Mouse (Mus musculus) MEL (cell line): ENCODE results near the gene Actc1. TPM values are rescaled to one million over a fixed set of nuclear protein-coding genes. Genes with fewer than 3 reads are reported as not detected.

Experiments
- DNase-seq: peaks from one replicate; pipeline ENCODE4 v3.0.0; 2011; ENCODE audit warnings: low read depth, low spot score
- H3K27ac ChIP-seq: 2 replicates; pipeline ENCODE4 v1.5.1; 2012; ENCODE audit warnings: low read depth, mild to moderate bottlenecking, control low read depth, low read length, moderate library complexity; ENCODE audit not compliant: control insufficient read depth
- H3K27me3 ChIP-seq, 2 experiments: fragments of 150-350 bp in 1 of 2; sonication (generic) in 1 of 2; 2 replicates each; pipeline ENCODE4 v1.6.1; 2012; ENCODE audit warnings: low read length in 2 of 2, mild to moderate bottlenecking in 2 of 2, improper control_type of control experiment in 1 of 2, moderate library complexity in 1 of 2; ENCODE audit not compliant: insufficient read depth in 2 of 2, control insufficient read depth in 1 of 2
- H3K36me3 ChIP-seq, 2 experiments: 2 replicates each; pipeline ENCODE4 v1.6.1; 2012 to 2014; ENCODE audit warnings: low read length in 2 of 2, improper control_type of control experiment in 1 of 2, inconsistent platforms in 1 of 2, mild to moderate bottlenecking in 1 of 2; ENCODE audit not compliant: insufficient read depth in 2 of 2, control insufficient read depth in 1 of 2
- H3K4me1 ChIP-seq, 2 experiments: fragments of 150-350 bp in 1 of 2; sonication (generic) in 1 of 2; 2 replicates each; pipeline ENCODE4 v1.6.1; 2012; ENCODE audit warnings: low read length in 2 of 2, improper control_type of control experiment in 1 of 2, mild to moderate bottlenecking in 1 of 2; ENCODE audit not compliant: insufficient read depth in 2 of 2, control insufficient read depth in 1 of 2
- H3K4me3 ChIP-seq, 2 experiments: fragments of 150-350 bp in 1 of 2; sonication (generic) in 1 of 2; 2 replicates each; pipeline ENCODE4 v1.5.1; 2012; ENCODE audit warnings: low read depth in 2 of 2, low read length in 2 of 2, mild to moderate bottlenecking in 2 of 2, moderate library complexity in 2 of 2, control low read depth in 1 of 2, improper control_type of control experiment in 1 of 2; ENCODE audit not compliant: control insufficient read depth in 1 of 2, insufficient read depth in 1 of 2
- H3K79me2 ChIP-seq: 2 replicates; pipeline ENCODE4 v1.6.1; 2012; ENCODE audit warnings: mild to moderate bottlenecking, low read length, moderate library complexity; ENCODE audit not compliant: control insufficient read depth, poor library complexity, insufficient read depth
- H3K9ac ChIP-seq: 2 replicates; pipeline ENCODE4 v1.6.1; 2012; ENCODE audit warnings: low read depth, mild to moderate bottlenecking, control low read depth, low read length, moderate library complexity; ENCODE audit not compliant: control insufficient read depth, poor library complexity, severe bottlenecking
- H3K9me3 ChIP-seq: fragments of 150-350 bp; sonication (generic); replicated peaks from 2 replicates; pipeline ENCODE4 v1.6.1; 2012; ENCODE audit warnings: mild to moderate bottlenecking, low read length, improper control_type of control experiment, moderate library complexity; ENCODE audit not compliant: insufficient read depth
- CHD1 ChIP-seq: IDR thresholded peaks from 2 replicates; pipeline ENCODE4 v1.6.1; 2012; ENCODE audit warnings: low read depth, mild to moderate bottlenecking, inconsistent platforms, low read length, improper control_type of control experiment
- CTCF ChIP-seq, 3 experiments: IDR thresholded peaks in 2 of 3; conservative IDR thresholded peaks in 1 of 3; 2 replicates each; pipeline ENCODE4 v1.5.1; 2011 to 2012; ENCODE audit warnings: low read length in 3 of 3, low read depth in 2 of 3, mild to moderate bottlenecking in 2 of 3, improper control_type of control experiment in 1 of 3, inconsistent platforms in 1 of 3, mixed read lengths in 1 of 3, moderate library complexity in 1 of 3; ENCODE audit not compliant: control insufficient read depth in 1 of 3, insufficient read depth in 1 of 3, poor library complexity in 1 of 3, severe bottlenecking in 1 of 3
- ELF1 ChIP-seq: IDR thresholded peaks from 2 replicates; pipeline ENCODE4 v1.6.1; 2014; ENCODE audit warnings: low read depth, mild to moderate bottlenecking, inconsistent platforms, low read length, improper control_type of control experiment, moderate library complexity
- GABPA ChIP-seq: IDR thresholded peaks from 2 replicates; pipeline ENCODE4 v1.6.1; 2012; ENCODE audit warnings: low read depth, mild to moderate bottlenecking, inconsistent platforms, low read length, improper control_type of control experiment, moderate library complexity
- GATA1 ChIP-seq: IDR thresholded peaks from 2 replicates; pipeline ENCODE4 v1.6.1; 2011; ENCODE audit warnings: low read depth, low read length, improper control_type of control experiment
- HCFC1 ChIP-seq: IDR thresholded peaks from 2 replicates; pipeline ENCODE4 v1.6.1; 2012; ENCODE audit warnings: low read depth, mild to moderate bottlenecking, inconsistent platforms, low read length, improper control_type of control experiment, moderate library complexity
- MAZ ChIP-seq: IDR thresholded peaks from 2 replicates; pipeline ENCODE4 v1.6.1; 2012; ENCODE audit warnings: low read depth, mild to moderate bottlenecking, inconsistent platforms, low read length, improper control_type of control experiment
- MEF2A ChIP-seq: IDR thresholded peaks from 2 replicates; pipeline ENCODE4 v1.6.1; 2014; ENCODE audit warnings: low read depth, mild to moderate bottlenecking, inconsistent platforms, low read length, improper control_type of control experiment; ENCODE audit not compliant: poor library complexity, insufficient replicate concordance, severe bottlenecking; ENCODE audit errors: extremely low read depth
- MYB ChIP-seq: IDR thresholded peaks from 2 replicates; pipeline ENCODE4 v1.6.1; 2011; ENCODE audit warnings: mild to moderate bottlenecking, low read depth, low read length, improper control_type of control experiment
- NRF1 ChIP-seq: IDR thresholded peaks from 2 replicates; pipeline ENCODE4 v1.6.1; 2014; ENCODE audit warnings: low read depth, mild to moderate bottlenecking, inconsistent platforms, low read length, improper control_type of control experiment, moderate library complexity; ENCODE audit not compliant: poor library complexity, insufficient read depth, severe bottlenecking
- POLR2A ChIP-seq, 2 experiments: IDR thresholded peaks; 2 replicates each; pipeline ENCODE4 v1.6.1; 2011 to 2012; ENCODE audit warnings: low read length in 2 of 2, mild to moderate bottlenecking in 2 of 2, control low read depth in 1 of 2, improper control_type of control experiment in 1 of 2, low read depth in 1 of 2, moderate library complexity in 1 of 2; ENCODE audit not compliant: control insufficient read depth in 1 of 2, insufficient read depth in 1 of 2, poor library complexity in 1 of 2
- POLR2AphosphoS2 ChIP-seq: IDR thresholded peaks from 2 replicates; pipeline ENCODE4 v1.6.1; 2011; ENCODE audit warnings: low read length, improper control_type of control experiment
- RAD21 ChIP-seq: IDR thresholded peaks from 2 replicates; pipeline ENCODE4 v1.6.1; 2011; ENCODE audit warnings: mild to moderate bottlenecking, low read depth, low read length, improper control_type of control experiment
- TBP ChIP-seq: IDR thresholded peaks from 2 replicates; pipeline ENCODE4 v1.8.0; 2011; ENCODE audit warnings: low read depth, low read length, improper control_type of control experiment
- ZC3H11A ChIP-seq: IDR thresholded peaks from 2 replicates; pipeline ENCODE4 v1.6.1; 2012; ENCODE audit warnings: low read depth, mild to moderate bottlenecking, inconsistent platforms, low read length, improper control_type of control experiment
- ZMIZ1 ChIP-seq: IDR thresholded peaks from 2 replicates; pipeline ENCODE4 v1.6.1; 2012; ENCODE audit warnings: low read depth, mild to moderate bottlenecking, inconsistent platforms, low read length, improper control_type of control experiment, moderate library complexity
- ZNF384 ChIP-seq: IDR thresholded peaks from 2 replicates; pipeline ENCODE4 v1.6.1; 2012; ENCODE audit warnings: low read depth, mild to moderate bottlenecking, inconsistent platforms, low read length, improper control_type of control experiment
- polyA plus RNA-seq, 2 experiments: library from polyadenylated mRNA; stranded (reverse) in 1 of 2; unstranded in 1 of 2; fragments of >175 nt in 1 of 2; fragments of >200 nt in 1 of 2; gene quantifications; 2 replicates each; pipeline versions ENCODE4 v1.2.1 to v1.2.4; 2012; ENCODE audit warnings: low replicate concordance in 2 of 2, low read depth in 1 of 2; ENCODE audit not compliant: insufficient read length in 2 of 2, insufficient read depth in 1 of 2, missing spikeins in 1 of 2
- total RNA-seq: library from RNA; depleted of rRNA; stranded (reverse); fragments of 300-350 nt; gene quantifications from 2 replicates; pipeline ENCODE4 v1.2.3, GENCODE M21; 2012; rRNA removed

The Actc1 gene
- total and polyA plus RNA-seq, 3 experiments, result not detected

DNA sequence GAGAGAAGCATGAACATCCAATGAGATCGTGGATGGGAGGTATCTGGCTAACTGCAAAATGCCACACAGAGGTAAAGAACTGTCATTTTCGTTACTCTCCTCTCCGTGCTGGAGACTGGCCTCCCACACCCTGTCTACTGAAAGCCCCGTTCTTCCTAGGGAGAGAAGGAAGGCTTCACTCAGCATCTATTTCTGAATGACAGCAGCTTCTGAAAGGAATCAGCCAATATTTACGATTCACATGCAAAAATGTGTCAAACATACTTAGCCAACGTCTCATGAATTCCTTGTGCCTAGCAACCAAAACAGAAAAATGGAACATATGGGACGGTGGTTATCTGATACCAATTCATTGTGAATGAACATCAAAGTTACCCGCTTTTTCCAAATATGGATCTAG lies 55.9 kb downstream of the Actc1 start:
- Histone ChIP-seq H3K4me3 (no peak overlapping the region), H3K9ac (no peak overlapping the region), H3K9me3 (no peaks in the 10 kb centered on the region), H3K4me1 (no peaks in the 10 kb centered on the region), H3K36me3 (no peaks in the 10 kb centered on the region), H3K27ac (no peak overlapping the region), H3K27me3 (no peaks in the 10 kb centered on the region), H3K79me2 (no peaks in the 10 kb centered on the region)
- TF ChIP-seq ZC3H11A, result no peak
- no peak for TF ChIP-seq MEF2A
- no peak for TF ChIP-seq ELF1
- TF ChIP-seq ZMIZ1, result no peak
- TF ChIP-seq RAD21, result no peak
- TF ChIP-seq GABPA, result no peak
- no peak for TF ChIP-seq TBP
- no peak for TF ChIP-seq MAZ
- no peak for TF ChIP-seq ZNF384
- no peak for TF ChIP-seq HCFC1
- no peak for TF ChIP-seq CHD1
- no peak for TF ChIP-seq POLR2A (IDR thresholded peaks at IDR 0.05; ENCODE audit: control insufficient read depth in 1 of 2, insufficient read depth in 1 of 2, low read depth in 1 of 2, low read length in 2 of 2, poor library complexity in 1 of 2)
- TF ChIP-seq MYB, result no peak
- no peak for TF ChIP-seq GATA1
- no peak for TF ChIP-seq POLR2AphosphoS2
- TF ChIP-seq CTCF (IDR thresholded peaks at IDR 0.05 in 2 of 3, conservative IDR thresholded peaks at IDR 0.05 in 1 of 3; ENCODE audit: control insufficient read depth in 1 of 3, insufficient read depth in 1 of 3, low read depth in 2 of 3, low read length in 3 of 3, poor library complexity in 1 of 3, severe bottlenecking in 1 of 3), result no peak
- TF ChIP-seq NRF1, result no peak
- no peak for DNase-seq

Other genes with a start within 250 kb of the Actc1 start
- gene Scg5, start 224.4 kb downstream of the Actc1 start, total RNA-seq, result 0.31 TPM in 1 of 2 replicates, not detected in the other
- gene Scg5, start 224.4 kb downstream of the Actc1 start, polyA plus RNA-seq, result under 1 TPM in 1 of 2 experiments, not detected in 1; 0.17 TPM
- gene Arhgap11a, start 204.9 kb downstream of the Actc1 start, total RNA-seq, result 24.3 and 24.9 TPM in 2 replicates
- 10 to 100 TPM; 29.7 to 43.1 TPM for gene Arhgap11a, start 204.9 kb downstream of the Actc1 start, polyA plus RNA-seq
- gene Gjd2, start 39.9 kb downstream of the Actc1 start, total RNA-seq, result not detected in 2 replicates
- gene Gjd2, start 39.9 kb downstream of the Actc1 start, polyA plus RNA-seq, result not detected
- gene Aqr, start 133.5 kb upstream of the Actc1 start, total RNA-seq, result 45.9 and 47.7 TPM in 2 replicates
- gene Aqr, start 133.5 kb upstream of the Actc1 start, polyA plus RNA-seq, result 100 to 1,000 TPM in 1 of 2 experiments, 10 to 100 TPM in 1; 69.1 to 143 TPM
- 6.0 and 6.6 TPM in 2 replicates for gene Zfp770, start 147.9 kb upstream of the Actc1 start, total RNA-seq
- 1 to 10 TPM in 1 of 2 experiments, not detected in 1; 9.6 TPM for gene Zfp770, start 147.9 kb upstream of the Actc1 start, polyA plus RNA-seq